Mouse (Mus musculus) spleen, postnatal 4 days (tissue): ENCODE measurements around the gene Kif12.

Experiments
- DNase-seq, 2 experiments: peaks; one replicate each; pipeline ENCODE4 v3.0.0; 2022; ENCODE audit warnings: low spot score in 2 of 2

Kif12 gene

DNA sequence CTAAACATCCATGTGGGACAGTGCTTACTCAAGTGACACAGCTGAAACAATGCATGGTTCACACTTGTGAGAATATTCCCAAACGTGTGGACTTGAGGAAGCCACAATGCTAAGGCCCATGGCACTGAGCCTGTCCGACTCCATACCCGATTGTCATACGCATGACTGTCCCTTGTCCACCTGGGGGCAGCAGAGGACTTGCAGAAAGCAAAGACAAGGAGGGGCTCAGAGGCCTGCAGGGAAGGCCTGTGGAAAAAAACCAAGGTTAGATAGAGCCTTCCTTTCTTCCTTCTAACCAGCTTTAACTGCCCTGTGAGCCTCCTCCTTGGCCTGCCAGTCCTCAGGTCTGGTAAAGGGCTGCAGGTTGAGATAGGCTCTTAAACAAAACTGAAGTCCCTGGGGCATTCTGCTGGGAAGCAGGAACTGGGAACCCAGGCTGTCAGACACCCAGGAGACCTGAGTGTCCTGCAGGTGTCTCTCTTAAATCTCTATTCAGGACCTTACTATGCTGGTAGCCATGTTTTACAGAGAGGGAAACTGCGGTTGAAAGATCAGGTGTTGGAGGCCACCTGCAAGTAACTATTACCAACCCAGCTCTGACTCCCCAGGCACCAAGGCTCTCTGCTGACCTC, 12.9 kb downstream of the Kif12 start:
- DNase-seq: peak; percentile 63 to 80

GRCm38 (mm10) chr4:63158192-63158591, 13.7 kb downstream of the Kif12 start:
- DNase-seq: no peak

GRCm38 (mm10) chr4:63156726-63157634, 15.0 kb downstream of the Kif12 start:
- DNase-seq: no peak

GRCm38 (mm10) chr4:63155596-63155995, 16.3 kb downstream of the Kif12 start:
- DNase-seq: no peak

DNA sequence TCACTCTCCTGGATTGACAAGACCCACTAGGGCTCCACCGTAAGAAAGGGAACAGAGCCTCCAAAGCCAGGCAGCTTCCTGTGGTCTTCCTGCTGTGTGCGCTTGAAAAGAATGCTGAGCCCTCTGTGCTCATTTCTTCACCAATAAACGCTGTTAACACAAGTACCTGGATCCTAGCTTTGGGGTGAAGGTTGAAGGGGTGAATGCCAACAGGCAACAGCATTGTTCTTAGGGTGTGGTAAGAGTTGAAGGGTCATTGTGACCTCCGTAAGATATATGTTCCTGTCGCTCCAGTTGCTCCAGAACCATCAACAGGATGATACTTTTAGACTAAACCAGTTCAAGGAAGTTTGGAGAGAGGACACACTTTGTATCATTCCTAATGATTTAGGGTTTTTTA, 17.2 kb downstream of the Kif12 start, which contains the start of gene Ambp:
Ambp (minus strand) TSS at position 101 of the 400 bp plus-strand sequence.
- DNase-seq: no peak

DNA sequence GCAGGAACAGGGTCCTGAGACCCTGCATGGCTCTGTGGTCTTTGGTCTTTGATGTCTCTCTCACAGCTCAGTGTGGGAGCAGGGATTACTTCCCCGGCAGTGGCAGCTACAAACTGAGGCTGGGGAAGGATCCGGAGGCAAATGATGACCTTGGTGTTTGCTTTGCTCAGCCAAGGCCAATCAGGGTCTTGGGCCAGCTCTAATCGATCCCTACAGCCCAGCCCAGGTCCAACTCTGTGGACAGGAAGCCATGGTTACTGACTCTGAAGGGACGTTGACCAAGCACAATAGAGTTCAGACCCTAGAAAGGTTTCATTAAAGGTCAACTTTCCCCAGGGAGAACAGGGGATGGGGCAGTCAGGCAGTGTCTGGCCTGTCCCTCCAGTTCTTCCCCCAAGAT, 17.9 kb downstream of the Kif12 start:
- no peak for DNase-seq

- no peak for DNase-seq
Observed at GRCm38 (mm10) chr4:63151127-63151526, 20.8 kb downstream of the Kif12 start.

GRCm38 (mm10) chr4:63147268-63147667, 24.7 kb downstream of the Kif12 start:
- no peak for DNase-seq

- no peak for DNase-seq
Observed at GRCm38 (mm10) chr4:63129891-63130624, 41.9 kb downstream of the Kif12 start.

DNA sequence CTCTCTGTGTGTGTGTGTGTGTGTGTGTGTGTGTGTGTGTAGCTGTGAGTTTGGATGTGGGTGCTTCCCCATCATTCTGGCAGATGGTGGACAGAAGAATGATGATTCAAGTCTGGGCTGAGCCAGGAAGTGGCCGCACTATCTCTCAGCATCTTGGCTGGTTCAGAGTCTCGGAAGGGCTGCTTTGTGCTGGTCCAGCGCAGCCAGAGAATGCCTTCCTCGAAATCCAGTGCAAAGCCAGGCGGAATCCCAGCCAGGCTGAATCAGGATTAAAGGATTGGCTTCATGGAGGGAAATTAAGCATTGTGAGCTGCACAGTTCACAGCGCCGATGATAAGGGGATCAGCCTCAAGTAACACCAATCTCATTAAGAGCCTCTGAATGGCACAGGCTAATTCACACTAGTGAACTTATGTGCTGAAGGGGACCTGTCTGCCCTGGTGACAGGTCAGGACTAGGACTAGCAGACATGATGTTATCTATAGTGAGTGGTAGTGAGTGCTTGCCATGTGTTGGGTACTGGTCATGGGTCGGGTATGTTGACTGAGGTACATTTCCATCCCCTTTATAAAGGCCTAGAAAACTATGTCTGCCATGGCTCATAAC, 47.0 kb downstream of the Kif12 start:
- DNase-seq: no peak

DNA sequence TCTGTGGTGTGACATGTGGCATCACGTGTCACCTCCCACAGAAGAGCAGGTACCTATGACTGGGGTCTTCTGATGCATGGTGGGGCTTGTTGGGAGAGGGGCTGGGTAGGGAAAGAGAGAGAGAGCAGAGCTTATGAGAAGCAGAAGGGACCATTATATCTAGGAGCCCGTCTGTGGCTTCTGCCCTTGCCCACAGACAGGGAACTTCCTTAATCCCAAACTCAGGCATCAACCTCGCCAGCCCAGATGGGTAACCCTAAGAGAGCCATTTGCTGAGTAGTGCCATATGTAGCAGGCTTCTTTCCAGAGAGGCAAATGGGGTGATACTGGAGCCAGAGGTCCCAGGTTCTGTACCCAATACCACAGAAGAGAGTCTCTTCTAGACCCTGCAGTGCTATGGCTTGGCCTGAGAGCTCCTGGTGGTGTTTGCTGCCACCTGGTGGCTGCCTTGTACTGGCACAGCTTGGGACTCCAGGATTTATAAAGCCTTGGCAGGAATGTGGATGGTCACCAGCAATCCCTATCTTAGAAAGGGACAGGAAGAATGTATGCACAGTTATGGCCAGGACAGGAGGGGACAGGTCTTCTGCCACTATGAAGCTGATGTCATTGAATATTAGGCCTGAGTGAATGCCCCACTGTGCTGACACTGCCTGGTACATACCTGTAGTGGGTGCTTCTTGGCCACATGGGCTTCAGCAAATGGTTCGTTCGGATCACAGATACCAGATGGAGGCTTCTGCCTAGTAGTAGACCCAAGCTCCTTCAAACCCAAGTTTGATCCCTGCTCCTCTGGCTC, 53.1 kb downstream of the Kif12 start:
- peak; percentile 44 to 81 for DNase-seq
